Mouse (Mus musculus) limb, embryonic 14.5 days (tissue): ENCODE results near the gene Tmem52. TPM values are rescaled to one million over a fixed set of nuclear protein-coding genes. Genes with fewer than 3 reads are reported as not detected.
"Not testable (repeated sequence)": the region's sequence is repeated elsewhere in the genome, so short reads cannot be mapped to it uniquely, and the experiment has no call there.

Experiments
- ATAC-seq: fragments of 200-750 bp; cut with Nextera tagmentation; 2 replicates; pipeline ENCODE4 v1.8.0; 2017; ENCODE audit warnings: low read depth, moderate number of reproducible peaks, moderate TSS enrichment; ENCODE audit not compliant: low FRiP score
- DNase-seq: peaks from one replicate; pipeline ENCODE4 v3.0.0-alpha.2; 2015; ENCODE audit warnings: low spot score
- H3K27ac ChIP-seq: fragments of 300-500 bp; sonication (generic); replicated peaks from 2 replicates; pipeline ENCODE4 v1.5.1; 2014; ENCODE audit warnings: low read depth, mild to moderate bottlenecking, low read length, moderate library complexity, mixed read lengths
- H3K27me3 ChIP-seq: fragments of 300-500 bp; sonication (generic); 2 replicates; pipeline ENCODE4 v1.6.1; 2014; ENCODE audit warnings: low read length, mixed read lengths; ENCODE audit not compliant: control insufficient read depth, insufficient read depth
- H3K36me3 ChIP-seq: fragments of 300-500 bp; sonication (generic); 2 replicates; pipeline ENCODE4 v1.6.1; 2014; ENCODE audit warnings: mild to moderate bottlenecking, low read length, moderate library complexity, mixed read lengths; ENCODE audit not compliant: control insufficient read depth, insufficient read depth
- H3K4me1 ChIP-seq: fragments of 300-500 bp; sonication (generic); 2 replicates; pipeline ENCODE4 v1.6.1; 2014; ENCODE audit warnings: antibody characterized with exemption, low read length, mixed read lengths; ENCODE audit not compliant: control insufficient read depth, insufficient read depth
- H3K4me2 ChIP-seq: fragments of 300-500 bp; sonication (generic); replicated peaks from 2 replicates; pipeline ENCODE4 v1.6.1; 2014; ENCODE audit warnings: low read depth, mild to moderate bottlenecking, low read length, moderate library complexity; ENCODE audit not compliant: severe bottlenecking
- H3K4me3 ChIP-seq: fragments of 300-500 bp; sonication (generic); replicated peaks from 2 replicates; pipeline ENCODE4 v1.5.1; 2014; ENCODE audit warnings: low read length
- H3K9ac ChIP-seq: fragments of 300-500 bp; sonication (generic); 2 replicates; pipeline ENCODE4 v1.6.1; 2014; ENCODE audit warnings: mild to moderate bottlenecking, low read depth, low read length, moderate library complexity; ENCODE audit not compliant: severe bottlenecking
- H3K9me3 ChIP-seq: fragments of 300-500 bp; sonication (generic); 2 replicates; pipeline ENCODE4 v1.6.1; 2016; ENCODE audit warnings: low read length; ENCODE audit not compliant: control insufficient read depth
- POLR2A ChIP-seq: fragments of 200-500 bp; IDR thresholded peaks from 2 replicates; pipeline ENCODE4 v1.8.0; 2012; ENCODE audit warnings: inconsistent platforms, mild to moderate bottlenecking, moderate library complexity, borderline replicate concordance; ENCODE audit not compliant: insufficient read depth, insufficient read length; ENCODE audit errors: extremely low read depth
- WGBS: fragments of 180-500 bp; shearing (Covaris S2); extraction: QIAGEN DNeasy Blood & Tissue Kit; methylation state at CpG from one replicate; pipeline ENCODE4 v1.1.7; 2014; 5-methylcytosine and 5-hydroxymethylcytosine counted together
- polyA plus RNA-seq, 2 experiments: library from polyadenylated mRNA; depleted of rRNA in 1 of 2; stranded (reverse) in 1 of 2; unstranded in 1 of 2; fragments of >200 nt; fragmentation: Nextera tagmentation in 1 of 2; extraction: Ambion mirVana in 1 of 2; gene quantifications; 2 replicates each; pipeline versions ENCODE4 v1.2.1 to v1.2.3; 2012 to 2014

Gene Tmem52
- polyA plus RNA-seq (2012; rRNA removed) (0.42 and 0.50 TPM in 2 replicates), polyA plus RNA-seq (2014; fragmentation: Nextera tagmentation; extraction: Ambion mirVana) (not detected in 2 replicates)

- DNase-seq (peak; percentile 57), ATAC-seq (no peak; the same call in 1 of the 2 replicates)
- no peak within 1 kb of the TSS for H3K27ac ChIP-seq
- H3K4me2 ChIP-seq, result peak within 1 kb of the TSS; percentile 45
- no peaks in the 10 kb centered on the region for H3K27me3 ChIP-seq
- TF ChIP-seq POLR2A, result no peak
- WGBS, result 12% methylated on average over 20 of the region's 21 CpGs
- H3K4me3 ChIP-seq, result peak within 1 kb of the TSS; percentile 19; the same call in 1 of the 2 replicates
- no peaks in the 10 kb centered on the region for H3K9me3 ChIP-seq
- no peak within 1 kb of the TSS for H3K9ac ChIP-seq
- 0 out of 2 replicates have a peak, but pooled peaks cover 4% of the 10 kb centered on the region for H3K4me1 ChIP-seq
- H3K36me3 ChIP-seq, result no peaks in the 10 kb centered on the region
These were observed at the start of gene Tmem52 for GRCm38 (mm10) chr4:155468952-155469351. TSS of gene Tmem52 (plus strand) at chr4:155469114.

GRCm38 (mm10) chr4:155420137-155420536, 48.8 kb upstream of the Tmem52 start:
- Histone ChIP-seq H3K4me2 (no peak overlapping the region), H3K4me1 (no peaks in the 10 kb centered on the region), H3K36me3 (no peaks in the 10 kb centered on the region), H3K9me3 (no peaks in the 10 kb centered on the region), H3K27ac (no peak overlapping the region), H3K27me3 (no peaks in the 10 kb centered on the region), H3K9ac (no peak overlapping the region), H3K4me3 (no peak overlapping the region)
- TF ChIP-seq POLR2A, result no peak
- ATAC-seq, result no peak
- 87% methylated on average over 3 of the region's 3 CpGs for WGBS
- DNase-seq, result no peak

GRCm38 (mm10) chr4:155421412-155422370, 47.2 kb upstream of the Tmem52 start:
- H3K27me3 ChIP-seq, H3K36me3 ChIP-seq, H3K4me3 ChIP-seq, H3K27ac ChIP-seq, DNase-seq, H3K9me3 ChIP-seq, H3K9ac ChIP-seq, H3K4me1 ChIP-seq, ATAC-seq: not testable (repeated sequence)
- H3K4me2 ChIP-seq, result peak overlapping the region; percentile 17; the same call in 1 of the 2 replicates
- WGBS, result 75% methylated on average over 20 of the region's 30 CpGs

GRCm38 (mm10) chr4:155423988-155424387, 44.9 kb upstream of the Tmem52 start:
- Histone ChIP-seq H3K4me3 (no peak overlapping the region), H3K4me1 (no peaks in the 10 kb centered on the region), H3K27me3 (no peaks in the 10 kb centered on the region), H3K36me3 (no peaks in the 10 kb centered on the region), H3K9ac (no peak overlapping the region; the same call in 1 of the 2 replicates), H3K9me3 (no peaks in the 10 kb centered on the region), H3K4me2 (no peak overlapping the region), H3K27ac (no peak overlapping the region)
- DNase-seq (no peak), ATAC-seq (no peak)
- WGBS, result 82% methylated on average over 5 of the region's 5 CpGs
- TF ChIP-seq POLR2A, result no peak

- TF ChIP-seq POLR2A, result no peak
- 76% methylated on average over 6 of the region's 6 CpGs for WGBS
- no peak for DNase-seq
These were observed 42.6 kb upstream of the Tmem52 start for GRCm38 (mm10) chr4:155426272-155426671.

More at GRCm38 (mm10) chr4:155426272-155426671, 42.6 kb upstream of the Tmem52 start:
- no peak overlapping the region for H3K9ac ChIP-seq
- H3K36me3 ChIP-seq, result no peaks in the 10 kb centered on the region
- H3K4me1 ChIP-seq, result no peaks in the 10 kb centered on the region
- H3K9me3 ChIP-seq, result no peaks in the 10 kb centered on the region
- H3K4me2 ChIP-seq, result no peak overlapping the region
- no peak for ATAC-seq
- H3K27me3 ChIP-seq, result no peaks in the 10 kb centered on the region
- H3K4me3 ChIP-seq, result no peak overlapping the region
- H3K27ac ChIP-seq, result no peak overlapping the region
